ENCODE assay signal across 9 mouse cellular contexts in genomic region chr11:20941546-20941945, GRCm38 (mm10).
DNase-seq lines count a peak whose midpoint lies in the region; ATAC-seq and TF ChIP-seq lines count a peak whose summit lies in the region.
"Had no signal": no experiment of that assay in that cellular context is flagged by ENCODE, and none has a peak within 500 bp of the region (broad histone marks: within the 10 kb centered on the region; RNA-seq: fewer than 3 reads in every experiment).

No protein-coding gene starts in this region.

- ATAC-seq in cerebellum, adult (ENCODE audit: insufficient number of reproducible peaks, low FRiP score, low TSS enrichment) = no peak
- ATAC-seq in hindbrain, embryonic 11.5 days (ENCODE audit: low FRiP score) = peak; percentile 56
- ATAC-seq in hindbrain, embryonic 14.5 days (ENCODE audit: low FRiP score) = no peak
- no peak for ATAC-seq in CD4-positive, CD25-positive, alpha-beta regulatory T cell, adult 4 months
- ATAC-seq in inflammation-experienced regulatory T-cells, adult 6 months = no peak

- H3K9me3 ChIP-seq in hindbrain, embryonic 11.5 days (ENCODE audit: control insufficient read depth, low read length) = no peaks in the 10 kb centered on the region
- H3K9me3 ChIP-seq in hindbrain, embryonic 14.5 days (ENCODE audit: control insufficient read depth, low read length) = no peaks in the 10 kb centered on the region

- WGBS in cerebellum, adult 2 months = 24% methylated on average over 4 of the region's 4 CpGs
- WGBS in hindbrain, embryonic 11.5 days = 25% methylated on average over 4 of the region's 4 CpGs
- WGBS in hindbrain, embryonic 14.5 days = 21% methylated on average over 4 of the region's 4 CpGs

- H3K27ac ChIP-seq in cerebellum, adult 2 months (ENCODE audit: insufficient read depth, low read length) = no peak overlapping the region
- no peak overlapping the region for H3K27ac ChIP-seq in hindbrain, embryonic 11.5 days (ENCODE audit: low read depth, low read length)
- no peak overlapping the region for H3K27ac ChIP-seq in hindbrain, embryonic 14.5 days

- no peaks in the 10 kb centered on the region for H3K36me3 ChIP-seq in hindbrain, embryonic 11.5 days (ENCODE audit: control insufficient read depth, insufficient read depth, low read length)
- no peaks in the 10 kb centered on the region for H3K36me3 ChIP-seq in hindbrain, embryonic 14.5 days (replicated peaks; ENCODE audit: control insufficient read depth, insufficient read depth)

- peak; percentile 25 to 30 for DNase-seq in cerebellum, adult 2 months
- peak; percentile 29 for DNase-seq in hindbrain, embryonic 11.5 days (ENCODE audit: low spot score)
- no peak for DNase-seq in hindbrain, embryonic 14.5 days (ENCODE audit: low spot score)
- peak; percentile 57 for DNase-seq in layer of hippocampus, adult 11-12 months (ENCODE audit: low spot score)
- DNase-seq in mesoderm, embryonic 11.5 days (ENCODE audit: low read depth, low spot score) = peak; percentile 30
- DNase-seq: kidney, postnatal 25 days had no signal

- TF ChIP-seq POLR2A in cerebellum, adult 2 months (IDR thresholded peaks at IDR 0.05; ENCODE audit: borderline replicate concordance, insufficient read depth, low read length) = no peak

- no peak overlapping the region for H3K4me2 ChIP-seq in hindbrain, embryonic 11.5 days (replicated peaks; ENCODE audit: low read depth, low read length)
- no peak overlapping the region for H3K4me2 ChIP-seq in hindbrain, embryonic 14.5 days (replicated peaks)

- H3K4me3 ChIP-seq in cerebellum, adult 2 months (replicated peaks; ENCODE audit: insufficient read depth, low read depth, low read length) = no peak overlapping the region
- no peak overlapping the region for H3K4me3 ChIP-seq in hindbrain, embryonic 11.5 days (ENCODE audit: low read depth, low read length)
- no peak overlapping the region for H3K4me3 ChIP-seq in hindbrain, embryonic 14.5 days (replicated peaks; ENCODE audit: low read length)

- no peaks in the 10 kb centered on the region for H3K4me1 ChIP-seq in cerebellum, adult 2 months (ENCODE audit: control insufficient read depth, insufficient read depth, low read length)
- no peaks in the 10 kb centered on the region for H3K4me1 ChIP-seq in hindbrain, embryonic 11.5 days (replicated peaks; ENCODE audit: control insufficient read depth, insufficient read depth, low read length)
- H3K4me1 ChIP-seq in hindbrain, embryonic 14.5 days (replicated peaks; ENCODE audit: control insufficient read depth, insufficient read depth, low read length) = no peaks in the 10 kb centered on the region

- TF ChIP-seq CTCF in cerebellum, adult 2 months (IDR thresholded peaks at IDR 0.05; ENCODE audit: borderline replicate concordance, insufficient read depth, low read depth, low read length) = no peak

- no peaks in the 10 kb centered on the region for H3K27me3 ChIP-seq in cerebellum, adult 2 months (ENCODE audit: control insufficient read depth, insufficient read depth, low read length)
- H3K27me3 ChIP-seq in hindbrain, embryonic 11.5 days (ENCODE audit: control insufficient read depth, insufficient read depth, low read length) = no peaks in the 10 kb centered on the region
- H3K27me3 ChIP-seq in hindbrain, embryonic 14.5 days (ENCODE audit: control insufficient read depth, insufficient read depth, low read length) = no peaks in the 10 kb centered on the region

- H3K9ac ChIP-seq in hindbrain, embryonic 11.5 days (ENCODE audit: low read depth, low read length) = 0 out of 2 replicates have a peak overlapping the region, but pooled peaks have one; percentile 15
- no peak overlapping the region for H3K9ac ChIP-seq in hindbrain, embryonic 14.5 days
